Mouse (Mus musculus): ENCODE results near the gene Lpin3.

DNA sequence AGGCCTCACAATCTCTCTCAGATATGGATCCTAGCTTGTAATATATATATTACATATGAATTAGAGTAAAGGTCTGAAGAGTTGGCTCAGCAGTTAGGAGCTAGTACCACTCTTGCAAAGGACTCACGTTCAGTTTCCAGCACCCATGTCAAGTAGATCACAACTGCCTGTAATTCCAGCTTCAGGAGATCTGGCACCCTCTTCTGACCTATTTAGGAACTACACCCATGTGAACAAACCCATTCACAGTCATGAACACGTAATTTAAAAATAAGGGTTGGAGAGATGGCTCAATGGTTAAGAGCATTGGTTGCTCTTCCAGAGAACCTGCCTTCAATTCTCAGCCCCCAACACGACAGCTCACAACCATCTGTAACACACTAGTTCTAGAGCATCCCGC is 4.4 kb upstream of the Lpin3 start:
- TF ChIP-seq CTCF (IDR thresholded peaks at IDR 0.05; ENCODE audit: low read depth) (peak; percentile 53; the same call in 1 of the 2 replicates), EP300 (IDR thresholded peaks at IDR 0.05; ENCODE audit: low read depth) (no peak)
